ENCODE assay signal across 12 mouse cellular contexts in genomic region chr4:123616501-123616900, GRCm38 (mm10).
A peak's percentile ranks its signal among the peaks of the same experiment; 100 is the strongest.
DNase-seq lines count a peak whose midpoint lies in the region; ATAC-seq and TF ChIP-seq lines count a peak whose summit lies in the region.
"Had no signal": no experiment of that assay in that cellular context is flagged by ENCODE, and none has a peak within 500 bp of the region (broad histone marks: within the 10 kb centered on the region; RNA-seq: fewer than 3 reads in every experiment).

No protein-coding gene starts in this region.

- H3K4me2 ChIP-seq in heart, embryonic 11.5 days: no peak overlapping the region; the same call in 1 of the 2 replicates
- H3K4me2 ChIP-seq in heart, postnatal 0 days (ENCODE audit: low read depth, low read length): no peak overlapping the region
- H3K4me2 ChIP-seq: embryonic facial prominence, embryonic 12.5 days; liver, embryonic 12.5 days had no signal

- no peak for TF ChIP-seq EP300 in MEL (IDR thresholded peaks at IDR 0.05; ENCODE audit: low read depth in 1 of 2, low read length in 2 of 2)
- no peak for TF ChIP-seq EP300 in heart, postnatal 0 days (IDR thresholded peaks at IDR 0.05; ENCODE audit: low read depth)

- H3K27ac ChIP-seq in heart, embryonic 11.5 days (ENCODE audit: low read depth, low read length): peak overlapping the region; percentile 81
- H3K27ac ChIP-seq in left cerebral cortex, adult 2 months: peak overlapping the region; percentile 75
- H3K27ac ChIP-seq in MEL (ENCODE audit: control insufficient read depth, low read depth, low read length): no peak overlapping the region
- H3K27ac ChIP-seq in heart, postnatal 0 days (ENCODE audit: low read depth): peak overlapping the region; percentile 70
- H3K27ac ChIP-seq: embryonic facial prominence, embryonic 12.5 days; liver, embryonic 12.5 days had no signal

- TF ChIP-seq CTCF in left cerebral cortex, adult 2 months (IDR thresholded peaks at IDR 0.05): no peak
- TF ChIP-seq CTCF in MEL (IDR thresholded peaks at IDR 0.05 in 2 of 3, conservative IDR thresholded peaks at IDR 0.05 in 1 of 3; ENCODE audit: control insufficient read depth in 1 of 3, insufficient read depth in 1 of 3, low read depth in 2 of 3, low read length in 3 of 3, poor library complexity in 1 of 3, severe bottlenecking in 1 of 3): no peak
- no peak for TF ChIP-seq CTCF in heart, postnatal 0 days (IDR thresholded peaks at IDR 0.05; ENCODE audit: low read depth)

- H3K27me3 ChIP-seq in heart, embryonic 11.5 days (ENCODE audit: control insufficient read depth, insufficient read depth, low read length): no peaks in the 10 kb centered on the region
- no peaks in the 10 kb centered on the region for H3K27me3 ChIP-seq in MEL (ENCODE audit: control insufficient read depth in 1 of 2, insufficient read depth in 2 of 2, low read length in 2 of 2)
- no peaks in the 10 kb centered on the region for H3K27me3 ChIP-seq in heart, postnatal 0 days (ENCODE audit: control insufficient read depth, insufficient read depth, low read length)
- H3K27me3 ChIP-seq: embryonic facial prominence, embryonic 12.5 days; liver, embryonic 12.5 days had no signal

- TF ChIP-seq POLR2A in MEL (IDR thresholded peaks at IDR 0.05; ENCODE audit: control insufficient read depth in 1 of 2, insufficient read depth in 1 of 2, low read depth in 1 of 2, low read length in 2 of 2, poor library complexity in 1 of 2): no peak

- no peaks in the 10 kb centered on the region for H3K9me3 ChIP-seq in heart, embryonic 11.5 days (replicated peaks; ENCODE audit: control insufficient read depth, low read length)
- H3K9me3 ChIP-seq in MEL (replicated peaks; ENCODE audit: insufficient read depth, low read length): no peaks in the 10 kb centered on the region
- no peaks in the 10 kb centered on the region for H3K9me3 ChIP-seq in heart, postnatal 0 days (replicated peaks; ENCODE audit: control insufficient read depth, low read length)
- H3K9me3 ChIP-seq: embryonic facial prominence, embryonic 12.5 days; liver, embryonic 12.5 days had no signal

- no peak for DNase-seq in heart, postnatal 10 days
- no peak for DNase-seq in left cerebral cortex, adult 2 months (ENCODE audit: extremely low spot score in 1 of 2, low spot score in 2 of 2)
- no peak for DNase-seq in left cerebral cortex, postnatal 10 days (ENCODE audit: extremely low spot score in 1 of 2, low spot score in 2 of 2)
- peak; percentile 13 for DNase-seq in MEL (ENCODE audit: low read depth, low spot score)
- DNase-seq in heart, postnatal 0 days (ENCODE audit: low spot score): no peak
- no peak for DNase-seq in gastrocnemius, postnatal 10 days
- DNase-seq in MN1 (ENCODE audit: low spot score): no peak
- DNase-seq: cerebellum, adult 18-20 months; retina, postnatal 1 day had no signal

- H3K36me3 ChIP-seq in heart, embryonic 11.5 days (ENCODE audit: control insufficient read depth, insufficient read depth, low read length): no peaks in the 10 kb centered on the region
- H3K36me3 ChIP-seq in MEL (ENCODE audit: control insufficient read depth in 1 of 2, insufficient read depth in 2 of 2, low read length in 2 of 2): peaks cover 0 to 7% of the 10 kb centered on the region in 2 experiments; a peak in 2 of 4 replicates
- H3K36me3 ChIP-seq in heart, postnatal 0 days (replicated peaks; ENCODE audit: control insufficient read depth, insufficient read depth, low read length): no peaks in the 10 kb centered on the region
- H3K36me3 ChIP-seq: embryonic facial prominence, embryonic 12.5 days; liver, embryonic 12.5 days had no signal

- peaks cover 37% of the 10 kb centered on the region for H3K4me1 ChIP-seq in heart, embryonic 11.5 days (ENCODE audit: control insufficient read depth, insufficient read depth, low read length)
- H3K4me1 ChIP-seq in MEL (ENCODE audit: control insufficient read depth in 1 of 2, insufficient read depth in 2 of 2, low read length in 2 of 2): peaks cover 2 to 4% of the 10 kb centered on the region in 2 experiments; a peak in 2 of 4 replicates
- H3K4me1 ChIP-seq in heart, postnatal 0 days (ENCODE audit: control insufficient read depth, insufficient read depth): peaks cover 41% of the 10 kb centered on the region

- H3K9ac ChIP-seq in heart, embryonic 11.5 days (ENCODE audit: low read depth, low read length): no peak overlapping the region
- no peak overlapping the region for H3K9ac ChIP-seq in MEL (ENCODE audit: control insufficient read depth, low read depth, low read length, poor library complexity, severe bottlenecking)
- no peak overlapping the region for H3K9ac ChIP-seq in heart, postnatal 0 days (replicated peaks; ENCODE audit: low read depth, low read length)
- H3K9ac ChIP-seq: embryonic facial prominence, embryonic 12.5 days; liver, embryonic 12.5 days had no signal

- intact Hi-C loops in heart, postnatal 10 days (cut with DNase I): no loop called here
- intact Hi-C loops in left cerebral cortex, adult 2 months (cut with DNase I): no loop called here
- intact Hi-C loops in left cerebral cortex, postnatal 10 days (cut with DNase I): no loop called here

- H3K79me2 ChIP-seq in MEL (ENCODE audit: control insufficient read depth, insufficient read depth, low read length, poor library complexity): no peaks in the 10 kb centered on the region

- H3K4me3 ChIP-seq in heart, embryonic 11.5 days (ENCODE audit: low read depth, low read length): no peak overlapping the region
- no peak overlapping the region for H3K4me3 ChIP-seq in left cerebral cortex, adult 2 months
- H3K4me3 ChIP-seq in MEL (ENCODE audit: control insufficient read depth in 1 of 2, insufficient read depth in 1 of 2, low read depth in 2 of 2, low read length in 2 of 2): no peak overlapping the region
- H3K4me3 ChIP-seq in heart, postnatal 0 days (ENCODE audit: low read depth, low read length): no peak overlapping the region
- H3K4me3 ChIP-seq: embryonic facial prominence, embryonic 12.5 days; liver, embryonic 12.5 days had no signal

- no peak for TF ChIP-seq RAD21 in MEL (IDR thresholded peaks at IDR 0.05; ENCODE audit: low read depth, low read length)

- no peak for ATAC-seq in heart, embryonic 11.5 days (replicated peaks; ENCODE audit: insufficient number of reproducible peaks, low FRiP score, low TSS enrichment)
- ATAC-seq in heart, postnatal 0 days (ENCODE audit: insufficient read depth, low read depth): no peak
- ATAC-seq: liver, embryonic 12.5 days had no signal

TF ChIP-seq in MEL, 35 proteins besides CTCF, POLR2A, EP300 and RAD21:
- no peak for TF ChIP-seq BHLHE40 (IDR thresholded peaks at IDR 0.05; ENCODE audit: borderline replicate concordance, low read depth, low read length)
- TF ChIP-seq HCFC1 (IDR thresholded peaks at IDR 0.05; ENCODE audit: low read depth, low read length): no peak
- no peak for TF ChIP-seq NRF1 (IDR thresholded peaks at IDR 0.05; ENCODE audit: insufficient read depth, low read depth, low read length, poor library complexity, severe bottlenecking)
- no peak for TF ChIP-seq SIN3A (IDR thresholded peaks at IDR 0.05; ENCODE audit: low read length)
- TF ChIP-seq NELFE (IDR thresholded peaks at IDR 0.05; ENCODE audit: low read depth, low read length): no peak
- no peak for TF ChIP-seq ZNF384 (IDR thresholded peaks at IDR 0.05; ENCODE audit: low read depth, low read length)
- TF ChIP-seq MEF2A (IDR thresholded peaks at IDR 0.05; ENCODE audit: extremely low read depth, insufficient replicate concordance, low read depth, low read length, poor library complexity, severe bottlenecking): no peak
- TF ChIP-seq MAX (IDR thresholded peaks at IDR 0.05; ENCODE audit: low read length): no peak
- TF ChIP-seq RCOR1 (IDR thresholded peaks at IDR 0.05; ENCODE audit: low read depth, low read length): no peak
- TF ChIP-seq MAFK (IDR thresholded peaks at IDR 0.05; ENCODE audit: borderline replicate concordance, low read depth, low read length): no peak
- TF ChIP-seq UBTF (IDR thresholded peaks at IDR 0.05; ENCODE audit: borderline replicate concordance, insufficient read depth, low read depth, low read length): no peak
- TF ChIP-seq KAT2A (conservative IDR thresholded peaks at IDR 0.05; ENCODE audit: low read depth, low read length): no peak
- no peak for TF ChIP-seq TAL1 (IDR thresholded peaks at IDR 0.05; ENCODE audit: low read length)
- TF ChIP-seq MXI1 (IDR thresholded peaks at IDR 0.05; ENCODE audit: low read depth, low read length): no peak
- no peak for TF ChIP-seq POLR2AphosphoS2 (IDR thresholded peaks at IDR 0.05; ENCODE audit: low read length)
- TF ChIP-seq CHD2 (IDR thresholded peaks at IDR 0.05; ENCODE audit: low read length): no peak
- no peak for TF ChIP-seq JUND (IDR thresholded peaks at IDR 0.05; ENCODE audit: low read depth, low read length)
